Mouse (Mus musculus) MN1 (cell line): ENCODE results near the gene Tmem150c.
A peak's percentile ranks its signal among the peaks of the same experiment; 100 is the strongest.

Source experiments
- DNase-seq: peaks from one replicate; pipeline ENCODE4 v3.0.0-alpha.2; 2016; ENCODE audit warnings: low spot score

Gene Tmem150c

DNA sequence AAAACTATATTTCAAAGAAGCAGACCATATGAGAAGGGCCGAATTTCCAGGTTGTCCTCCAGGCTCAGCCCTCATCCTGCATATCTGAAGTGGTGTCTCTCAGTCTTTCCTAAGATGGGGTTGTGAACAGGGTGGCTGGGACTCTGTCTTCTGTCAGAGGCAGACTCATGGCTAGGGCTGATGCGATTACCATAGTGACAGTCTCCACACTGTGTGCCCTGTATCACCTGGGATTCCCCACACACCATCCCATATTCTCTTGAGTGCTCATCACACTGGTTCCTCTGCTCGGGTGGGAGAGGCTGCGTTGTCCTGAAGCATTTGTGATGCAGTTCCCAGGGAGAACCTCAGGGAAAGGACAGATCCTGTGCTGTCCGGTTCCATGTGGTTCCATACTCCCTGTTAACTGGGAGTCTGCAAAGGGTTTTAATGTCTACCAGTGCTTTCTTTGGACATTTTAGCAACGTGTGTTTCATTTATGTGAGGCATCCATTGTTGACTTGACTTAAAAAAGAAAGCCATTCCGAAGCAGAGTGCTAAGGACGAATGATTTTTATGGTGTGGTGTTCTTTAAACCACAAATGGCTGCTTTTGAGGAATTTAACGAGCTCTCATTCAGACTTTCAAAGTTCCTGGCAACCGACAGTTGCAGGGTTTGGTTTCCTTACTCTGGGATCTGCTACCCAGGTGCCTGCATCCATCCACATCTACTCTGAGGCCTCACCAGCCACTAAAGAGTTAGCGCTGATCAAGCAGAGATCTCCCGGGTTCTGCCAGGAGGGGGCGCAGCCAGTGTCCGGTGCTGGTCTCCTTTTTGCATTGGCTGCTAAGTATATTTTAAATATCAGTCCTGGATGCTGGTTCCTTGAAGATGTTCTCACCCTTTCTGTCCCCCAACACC is 7.2 kb upstream of the Tmem150c start:
- no peak for DNase-seq

DNA sequence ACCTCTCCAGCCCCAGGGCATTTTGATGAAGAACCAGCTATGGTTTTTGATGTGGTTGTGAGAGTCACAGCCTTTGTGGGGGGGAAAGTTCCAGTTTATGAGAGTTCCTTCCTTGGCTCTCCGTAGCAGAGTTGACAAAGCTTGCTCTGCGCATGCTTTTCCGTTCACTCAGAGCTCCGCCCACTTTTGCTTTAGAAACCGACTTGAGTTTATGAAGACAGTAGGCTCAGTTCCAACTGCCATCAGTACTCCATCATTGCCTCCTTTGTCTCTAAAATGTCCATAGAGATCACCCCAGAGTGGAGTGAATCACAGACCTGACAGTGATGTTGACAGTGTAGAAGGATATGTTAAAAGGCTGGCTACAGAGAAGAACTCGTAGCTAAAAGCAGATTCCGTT is 3.8 kb upstream of the Tmem150c start:
- no peak for DNase-seq

DNA sequence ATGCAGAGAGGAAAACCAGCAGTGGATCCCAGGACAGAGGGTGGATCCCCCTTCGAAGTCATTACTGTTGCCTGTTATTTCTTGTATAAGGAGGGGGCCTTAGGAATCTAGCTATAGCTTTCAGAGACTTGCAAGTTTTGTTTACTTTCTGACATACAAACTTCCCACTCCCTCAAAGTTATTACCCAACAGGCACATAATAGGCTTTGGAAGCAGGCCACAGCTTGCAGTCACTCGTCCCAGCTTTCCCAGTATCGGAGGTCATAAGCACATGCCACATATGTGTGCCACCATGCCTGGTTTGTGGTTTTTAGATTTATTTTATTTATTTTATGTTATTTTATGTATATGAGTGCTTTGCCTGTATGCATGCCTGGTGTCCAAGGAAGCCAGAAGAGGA is 3.2 kb upstream of the Tmem150c start:
- no peak for DNase-seq

DNA sequence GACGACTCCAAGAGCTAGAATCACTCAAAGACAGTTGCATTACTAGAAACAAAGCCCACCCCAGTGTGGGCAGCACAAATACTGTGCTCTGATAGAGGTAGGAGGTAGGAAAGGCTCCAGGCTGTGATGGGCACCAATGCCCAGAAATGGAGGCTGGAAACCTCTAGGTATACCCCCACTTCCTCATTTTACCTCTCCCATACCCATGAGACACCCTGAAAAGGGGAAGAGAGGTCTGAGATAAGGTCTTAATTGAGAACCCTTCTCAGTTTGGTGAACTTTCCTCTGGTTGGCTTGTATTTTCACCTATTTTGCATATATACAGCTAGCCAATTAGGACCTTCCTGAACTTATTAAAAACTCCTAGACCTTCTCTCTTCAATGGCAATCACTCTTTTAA is 2.4 kb upstream of the Tmem150c start:
- DNase-seq, result no peak

DNA sequence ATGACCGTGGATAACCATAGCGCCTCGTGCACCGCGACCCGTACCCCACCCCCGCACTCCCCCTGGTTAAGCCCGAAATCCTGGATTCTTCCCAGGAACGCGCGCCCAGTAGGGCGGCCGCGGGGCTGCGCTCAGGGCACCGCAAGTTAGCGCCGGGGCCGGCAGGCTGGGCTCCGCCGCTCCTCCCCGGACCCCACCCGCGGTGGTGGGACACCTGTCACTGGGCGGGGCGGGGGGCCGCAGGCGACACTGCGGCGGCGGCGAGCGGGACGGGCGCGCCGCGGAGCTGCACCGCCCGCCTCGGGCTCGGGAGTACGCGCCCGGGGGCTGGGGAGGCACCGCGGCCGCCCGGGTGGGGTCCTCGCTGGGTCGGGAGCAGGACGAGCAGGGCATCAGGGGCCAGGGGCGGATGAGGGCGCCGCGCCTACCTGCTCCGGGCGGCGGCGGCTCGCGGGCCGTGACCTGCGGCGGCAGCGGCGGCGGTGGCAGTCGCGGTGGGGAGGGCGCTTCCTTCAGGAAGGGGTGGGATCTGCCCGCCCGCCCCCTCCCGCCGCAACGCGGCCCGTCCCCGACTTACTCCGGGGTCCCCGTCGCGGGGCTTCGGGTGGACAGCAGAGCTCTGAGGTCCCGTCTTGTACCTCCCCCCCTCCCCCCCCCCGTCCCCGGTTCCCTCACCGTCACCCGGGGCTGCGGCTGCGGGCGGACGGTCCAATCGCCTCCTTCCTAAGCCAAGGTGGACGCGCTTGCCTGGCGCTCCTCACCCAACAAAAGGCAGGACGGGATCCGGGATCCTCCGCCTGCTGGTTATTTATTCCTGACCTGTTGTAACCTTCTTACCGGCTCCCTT is 594 bp downstream of the Tmem150c start:
- DNase-seq, result peak; percentile 68

DNA sequence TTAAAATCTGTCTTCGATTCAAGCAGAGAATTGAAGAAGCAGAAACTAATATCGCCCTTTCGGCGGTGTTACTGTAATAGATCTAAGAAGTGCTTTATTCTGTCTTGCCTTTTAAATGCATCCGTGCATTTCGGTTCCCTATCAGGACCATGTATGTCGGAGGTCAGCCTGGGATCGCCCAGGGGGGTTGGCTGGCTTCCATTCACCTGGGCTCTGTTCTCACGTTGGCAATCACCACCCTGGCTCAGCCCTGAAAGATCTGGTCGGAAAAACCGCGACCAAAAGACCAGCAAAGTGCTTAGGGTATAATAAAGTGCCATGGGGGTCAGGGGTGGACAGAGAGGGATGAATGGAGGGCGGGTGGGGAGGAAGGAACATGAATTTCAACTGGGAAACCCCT is 1.3 kb downstream of the Tmem150c start:
- DNase-seq, result no peak

DNA sequence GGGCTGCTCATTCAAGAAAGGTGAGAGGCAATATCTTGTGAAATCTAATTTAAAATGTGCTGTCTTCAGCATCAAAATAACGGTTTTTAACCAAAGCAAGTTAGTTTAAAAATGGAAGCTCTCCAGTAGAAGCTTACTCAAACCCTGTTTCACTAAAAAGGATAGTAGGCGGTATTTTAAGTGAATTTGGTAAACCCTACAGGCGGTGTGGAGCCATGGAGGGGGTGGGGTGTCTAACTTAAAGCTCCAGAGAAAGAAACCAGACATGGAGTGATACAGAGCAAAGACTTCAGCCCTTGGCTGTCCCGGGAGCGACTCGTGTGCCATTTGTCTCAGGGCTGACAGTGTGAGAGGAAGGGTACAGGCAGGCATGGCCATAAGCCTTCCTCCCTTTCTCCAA is 4.0 kb downstream of the Tmem150c start:
- no peak for DNase-seq

DNA sequence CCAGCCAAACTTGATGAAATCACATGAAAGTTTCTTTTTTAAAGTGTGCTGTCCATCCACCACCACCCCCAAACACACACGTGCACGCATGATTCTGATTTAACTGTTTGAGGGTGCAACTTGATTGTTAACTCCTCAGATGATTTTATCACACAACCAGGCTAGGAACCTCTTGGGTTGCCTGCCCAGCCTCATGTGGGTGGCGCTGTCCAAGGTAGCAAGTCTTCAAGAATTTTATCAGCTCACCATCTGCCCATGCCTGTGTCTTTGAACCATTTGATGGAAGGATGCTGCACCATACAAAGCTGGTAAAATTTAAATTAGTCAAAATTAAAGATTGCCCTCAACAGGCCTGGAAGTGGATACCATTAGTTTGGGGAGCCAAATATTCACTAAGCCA is 9.6 kb downstream of the Tmem150c start:
- no peak for DNase-seq

DNA sequence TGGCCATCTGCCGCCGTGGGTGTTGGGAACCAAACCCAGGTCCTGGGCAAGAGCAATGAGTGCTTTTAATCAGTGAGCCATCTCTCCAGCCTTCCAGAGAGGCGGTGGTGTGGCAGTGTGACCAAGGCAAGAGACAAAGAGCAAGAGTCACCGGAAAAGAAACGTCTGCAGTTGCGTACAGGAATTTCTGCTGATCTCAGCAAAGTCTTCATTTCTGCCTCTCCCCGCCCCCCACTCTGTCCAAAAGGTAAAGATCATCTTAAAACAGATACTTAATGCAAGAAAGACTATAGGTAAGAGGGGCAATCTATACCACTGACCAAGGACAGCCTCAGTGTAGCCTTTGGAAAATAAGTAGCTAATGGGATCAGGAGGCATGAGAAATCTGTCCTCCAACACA is 14.8 kb downstream of the Tmem150c start:
- DNase-seq, result no peak

DNA sequence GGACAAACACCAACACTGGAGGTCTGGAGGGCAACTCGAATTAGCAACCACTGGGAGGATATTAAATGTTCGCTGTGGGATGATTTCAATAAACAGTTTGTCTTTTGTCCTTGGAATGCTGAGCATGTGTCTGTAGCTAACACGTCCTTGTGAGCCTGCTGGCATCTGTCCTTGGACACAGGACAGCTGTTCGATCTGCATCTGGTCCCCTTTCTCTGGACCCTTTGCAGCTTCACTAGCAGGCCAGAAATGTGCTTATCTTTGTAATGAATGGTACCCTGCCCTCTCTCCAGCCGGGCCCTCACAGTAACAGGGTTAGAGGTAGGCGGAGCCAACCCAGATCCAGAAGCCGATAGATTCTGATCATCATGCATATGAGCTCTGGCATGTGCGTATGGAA is 32.3 kb downstream of the Tmem150c start:
- DNase-seq, result peak; percentile 22

DNA sequence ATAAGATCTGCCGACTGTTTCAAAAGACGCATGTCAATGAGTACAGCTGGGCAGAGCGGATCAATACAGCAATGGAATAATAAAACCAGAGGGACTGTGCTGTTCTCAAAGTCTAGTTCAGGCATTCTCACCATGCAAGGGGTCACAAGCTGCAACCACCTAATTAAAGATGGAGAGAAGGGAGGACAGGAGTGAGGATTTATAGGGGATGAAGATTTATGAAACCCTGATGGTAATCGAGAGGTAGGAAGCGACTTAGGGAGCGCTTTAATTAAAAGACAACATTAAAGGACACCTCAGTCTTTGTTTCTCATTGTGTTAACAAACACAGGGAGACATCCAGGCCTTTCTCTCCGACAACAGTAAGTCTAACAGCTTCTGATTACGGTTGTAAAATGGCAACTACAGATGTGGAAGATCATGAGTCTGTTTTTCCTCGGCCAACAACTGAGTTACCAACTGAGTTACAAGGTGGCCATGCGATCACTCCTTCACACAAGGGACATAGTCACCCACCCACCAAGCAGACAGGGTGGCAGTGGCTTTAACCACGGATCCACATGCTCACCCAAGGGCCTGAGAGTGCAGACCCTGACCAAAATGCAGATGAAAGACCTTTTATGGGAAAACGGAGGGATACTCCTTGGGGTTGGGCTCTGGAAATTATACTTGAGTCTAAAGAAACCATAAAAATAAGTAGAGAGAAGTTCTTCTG is 34.0 kb downstream of the Tmem150c start:
- no peak for DNase-seq

DNA sequence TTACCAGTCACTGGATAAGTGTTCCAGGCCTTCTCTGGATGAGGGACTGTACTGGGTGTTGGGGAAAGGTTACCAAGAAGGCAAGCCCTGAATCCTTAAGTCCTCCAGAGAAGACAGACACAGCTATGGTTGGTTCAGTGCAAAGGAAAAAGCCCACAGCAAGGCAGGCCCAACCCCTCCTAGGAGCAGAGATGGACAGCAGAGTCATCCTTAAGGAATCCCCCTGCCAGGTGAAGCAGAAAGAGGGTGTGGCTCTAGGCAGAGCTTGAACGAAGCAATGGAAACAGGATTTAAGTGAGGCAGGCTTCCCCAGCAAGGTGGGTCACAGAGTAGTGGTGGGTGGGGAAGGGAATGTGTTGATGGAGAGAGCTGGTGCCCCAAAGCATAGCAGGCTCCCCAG is 35.1 kb downstream of the Tmem150c start:
- no peak for DNase-seq

DNA sequence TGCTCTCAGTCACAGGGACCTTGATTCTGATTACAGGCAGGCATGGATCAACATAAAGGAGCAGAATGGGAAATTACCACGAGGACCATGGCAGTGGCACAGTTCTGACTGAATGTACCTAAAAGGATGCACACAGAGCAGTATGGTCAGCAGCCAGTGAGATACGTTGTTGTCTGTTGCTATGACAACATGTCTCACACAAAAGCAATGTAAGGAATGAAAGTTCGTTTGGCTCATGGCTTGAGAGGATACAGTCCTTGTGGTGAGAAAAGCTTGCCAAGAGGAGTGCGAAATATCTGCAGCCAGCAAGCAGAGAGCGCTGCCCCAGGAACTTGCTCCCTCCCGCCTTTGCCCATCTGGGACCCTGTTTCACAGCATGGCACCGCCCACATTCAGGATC is 36.3 kb downstream of the Tmem150c start:
- no peak for DNase-seq

DNA sequence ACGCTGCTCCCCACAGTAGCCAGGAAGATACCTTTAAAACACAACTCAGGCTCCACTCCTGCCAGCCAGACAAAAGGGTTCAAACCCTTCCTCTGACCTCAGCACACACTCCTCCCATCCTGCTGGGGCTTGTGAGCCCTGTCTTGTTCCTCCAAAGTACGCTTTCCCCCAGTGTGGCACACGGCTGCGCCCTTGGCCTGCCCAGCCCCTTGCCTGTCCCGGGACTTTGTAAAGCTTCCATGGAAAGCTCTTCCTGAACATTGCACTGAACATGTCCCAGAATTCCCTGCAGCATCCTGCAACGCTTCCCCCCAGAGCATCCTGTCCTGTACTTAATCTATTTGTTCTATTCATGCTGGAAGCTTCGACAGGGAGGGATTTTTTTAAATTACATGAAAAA is 38.4 kb downstream of the Tmem150c start:
- DNase-seq, result no peak

DNA sequence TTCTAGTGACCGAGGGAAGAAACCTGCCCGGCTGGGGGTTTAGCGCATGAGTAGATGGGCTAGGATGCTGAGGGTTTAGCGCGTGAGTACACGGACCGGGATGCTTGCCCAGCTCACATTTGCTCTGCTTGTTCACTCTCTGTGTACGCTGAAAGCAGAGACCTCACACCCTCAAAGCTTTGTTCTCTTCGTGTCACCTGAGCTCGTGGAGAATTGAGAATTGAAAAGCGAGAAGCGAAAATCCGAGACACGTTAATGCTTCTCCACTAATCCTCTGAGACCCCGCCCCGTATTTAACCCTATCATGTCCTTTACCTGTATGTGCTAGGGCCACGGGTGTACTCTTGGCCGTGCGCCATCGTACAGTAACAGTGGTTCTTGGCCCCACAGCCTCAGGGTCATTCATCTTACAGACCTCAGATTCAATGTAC is 38.9 kb downstream of the Tmem150c start:
- no peak for DNase-seq

DNA sequence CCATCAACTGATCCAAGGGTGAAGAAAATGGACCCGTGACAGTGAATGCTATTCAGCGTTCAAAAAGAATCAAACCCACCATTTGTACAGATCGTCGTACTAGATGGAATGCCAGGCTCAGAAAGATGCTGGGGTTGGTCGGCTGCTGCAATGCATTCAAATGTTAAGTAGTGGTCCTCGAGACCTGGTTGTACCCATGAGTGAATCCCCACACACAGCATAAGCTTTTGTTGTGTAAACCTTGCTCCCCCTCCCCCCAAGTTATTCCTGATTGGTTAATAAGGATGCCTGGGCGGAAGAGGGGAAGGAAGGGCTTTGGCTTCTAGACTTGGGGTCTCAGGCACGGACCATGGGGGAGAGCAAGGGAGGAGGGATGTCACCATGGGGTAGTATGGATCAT is 40.3 kb downstream of the Tmem150c start:
- no peak for DNase-seq

DNA sequence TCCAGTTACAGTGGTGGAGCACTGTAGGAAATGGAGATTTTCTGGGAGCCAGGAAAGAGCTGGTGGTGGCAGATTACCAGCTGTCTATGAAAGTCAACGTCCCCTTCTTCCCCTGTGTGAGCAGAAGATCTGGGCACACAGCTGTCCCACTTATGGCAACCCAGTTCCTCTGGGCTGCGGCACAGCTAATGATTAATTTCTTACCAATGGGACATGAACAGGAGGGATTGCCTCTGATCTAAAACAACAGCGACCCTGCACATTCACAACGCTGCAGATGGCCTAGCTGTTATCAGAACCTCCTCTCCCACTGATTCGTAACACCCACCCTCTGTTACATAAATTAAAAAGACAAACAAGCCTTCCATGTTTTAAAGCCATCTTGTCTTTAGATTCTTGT is 46.2 kb downstream of the Tmem150c start:
- DNase-seq, result no peak

DNA sequence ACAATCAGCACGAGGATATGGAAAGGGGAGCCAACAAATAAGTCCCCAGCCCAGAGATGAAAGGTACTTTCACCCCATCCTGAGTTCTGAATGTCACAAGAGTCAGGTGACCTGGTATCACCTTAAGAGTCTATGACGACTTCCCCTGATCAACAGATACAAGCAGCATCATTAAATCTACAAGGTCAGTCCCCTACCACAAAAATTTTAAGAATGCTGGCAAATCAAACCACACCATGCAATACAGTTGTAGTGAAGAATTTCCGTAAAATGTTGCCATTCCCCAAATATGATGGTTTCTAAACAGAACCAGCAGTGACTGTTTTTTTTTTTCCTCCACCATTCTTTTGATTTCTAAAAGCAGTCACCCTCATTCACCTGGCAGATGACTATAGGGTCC is 49.0 kb downstream of the Tmem150c start:
- no peak for DNase-seq

DNA sequence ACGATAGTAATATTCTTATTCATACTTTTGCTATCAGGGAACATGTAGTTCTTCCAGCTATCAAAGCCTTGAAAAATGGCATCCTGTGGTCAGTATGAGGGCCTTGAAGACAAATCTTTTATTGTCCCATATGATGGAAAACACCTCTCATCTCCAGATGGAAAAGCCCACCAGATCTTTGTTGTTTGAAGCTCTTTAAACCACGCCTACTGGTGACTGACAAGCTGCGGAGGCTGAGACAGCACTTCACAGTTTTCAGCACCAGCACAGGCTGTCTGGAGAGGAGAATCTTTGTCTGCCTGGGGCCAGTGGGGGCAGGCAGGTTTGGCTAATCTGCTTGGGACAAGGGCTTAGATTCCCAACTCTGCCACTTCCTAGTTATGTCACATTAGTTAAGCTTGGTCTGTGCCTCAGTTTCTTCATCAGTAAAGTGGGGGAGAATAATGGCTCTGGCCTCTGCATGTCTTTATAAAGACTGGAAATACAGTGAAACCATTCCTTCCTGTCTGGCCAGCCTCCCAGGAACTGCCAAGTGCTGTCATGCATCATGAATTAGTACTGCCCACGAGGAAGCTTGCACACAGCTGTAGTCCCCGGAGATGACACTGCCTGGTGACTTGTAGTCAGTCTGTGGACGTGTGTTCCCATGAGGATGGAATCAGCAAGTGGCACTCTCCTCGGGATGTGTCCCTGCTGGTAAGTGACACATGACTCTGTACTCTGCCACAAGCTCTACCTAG is 49.9 kb downstream of the Tmem150c start:
- DNase-seq, result peak; percentile 51

DNA sequence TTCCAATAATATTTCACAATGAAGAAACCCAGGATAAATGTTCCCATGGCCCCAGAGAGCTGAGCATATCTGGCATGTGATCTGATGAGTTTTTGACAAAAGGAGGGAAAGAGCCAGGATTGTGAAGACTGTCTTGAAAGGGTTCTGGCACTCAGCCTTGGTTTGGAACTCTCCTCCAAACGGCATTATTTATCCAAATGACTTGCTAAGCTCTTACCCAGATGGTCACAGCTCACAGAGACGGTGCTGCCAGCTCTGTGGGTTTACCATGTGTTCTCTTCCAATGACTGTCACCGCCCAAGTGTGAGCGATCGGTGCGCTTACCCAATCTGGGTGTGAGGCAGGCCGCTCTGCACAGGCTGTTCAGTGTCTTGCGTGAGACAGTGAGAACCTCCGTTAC is 50.7 kb downstream of the Tmem150c start:
- peak; percentile 11 for DNase-seq

DNA sequence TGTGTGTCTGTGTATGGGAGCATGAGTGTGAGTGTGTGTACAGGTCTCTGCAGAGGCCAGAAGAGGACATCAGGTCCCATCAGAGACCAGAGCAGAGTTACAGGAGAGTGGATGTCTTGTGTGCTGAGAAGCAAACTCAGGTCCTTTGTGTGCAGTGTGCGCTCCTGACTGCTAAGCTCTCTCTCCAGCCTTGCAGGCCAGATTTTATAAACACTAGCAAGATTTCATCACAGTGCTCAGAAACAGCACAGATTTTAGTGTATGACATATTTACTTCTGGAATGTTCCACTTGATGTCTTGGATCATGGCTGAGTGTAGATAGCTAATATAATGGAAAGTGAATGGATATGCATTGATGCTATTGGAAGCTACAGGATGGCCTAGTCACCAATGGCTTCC is 57.2 kb downstream of the Tmem150c start:
- DNase-seq, result no peak

DNA sequence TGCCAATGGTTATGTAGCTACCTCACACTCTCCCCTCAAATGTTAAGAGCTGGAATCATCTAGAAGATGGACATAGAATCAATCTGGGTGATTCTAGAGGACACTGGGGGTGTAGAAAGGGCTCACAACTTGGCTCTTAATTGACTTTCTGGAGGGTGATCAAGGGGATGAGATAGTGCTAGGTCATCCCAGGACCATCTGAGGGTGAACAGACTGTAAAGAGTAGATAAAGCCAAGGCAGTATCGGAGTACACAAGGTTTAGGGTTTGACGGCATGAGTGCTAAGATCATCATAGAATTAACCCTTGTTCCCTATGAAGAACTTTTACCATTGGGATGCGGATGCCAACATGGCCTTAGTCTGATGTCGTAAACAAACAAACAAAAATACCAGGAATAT is 61.6 kb downstream of the Tmem150c start:
- no peak for DNase-seq
